Mouse (Mus musculus): ENCODE data around the gene Serinc2.

DNA sequence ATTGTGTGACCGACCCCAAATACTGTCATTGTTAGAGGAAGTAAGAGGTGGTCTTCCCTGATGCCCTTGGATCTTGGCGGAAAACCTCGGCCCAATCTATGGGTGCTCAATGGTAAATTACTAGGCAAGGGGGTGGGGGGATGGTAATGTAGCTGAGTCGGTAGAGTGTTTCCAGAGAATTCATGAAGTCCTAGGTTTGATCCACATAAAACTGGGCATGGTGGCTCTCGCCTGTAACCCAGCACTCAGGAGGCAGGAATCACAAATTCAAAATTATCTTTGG, 3.2 kb downstream of the Serinc2 start:
- TF ChIP-seq CTCF (IDR thresholded peaks at IDR 0.05; ENCODE audit: low read depth) = no peak
- no peak for TF ChIP-seq EP300 (IDR thresholded peaks at IDR 0.05; ENCODE audit: low read depth)
